ENCODE assay signal across 8 mouse cellular contexts in genomic region chr4:155488232-155489025, GRCm38 (mm10). TPM values are rescaled to one million over a fixed set of nuclear protein-coding genes. Genes with fewer than 3 reads are reported as not detected.
DNase-seq lines count a peak whose midpoint lies in the region; ATAC-seq lines count a peak whose summit lies in the region.

No protein-coding gene starts in this region.

- 59% methylated on average over 8 of the region's 8 CpGs for WGBS in heart, embryonic 11.5 days (ENCODE audit: insufficient replicate concordance)
- 61% methylated on average over 8 of the region's 8 CpGs for WGBS in kidney, embryonic 14.5 days

- no peaks in the 10 kb centered on the region for H3K27me3 ChIP-seq in heart, embryonic 11.5 days (ENCODE audit: control insufficient read depth, insufficient read depth, low read length)
- H3K27me3 ChIP-seq in kidney, embryonic 14.5 days (ENCODE audit: control insufficient read depth, insufficient read depth, low read length) = no peaks in the 10 kb centered on the region

- H3K36me3 ChIP-seq in heart, embryonic 11.5 days (ENCODE audit: control insufficient read depth, insufficient read depth, low read length) = no peaks in the 10 kb centered on the region
- H3K36me3 ChIP-seq in kidney, embryonic 14.5 days (ENCODE audit: control insufficient read depth, insufficient read depth, low read length) = no peaks in the 10 kb centered on the region

- peak overlapping the region; percentile 30; the same call in 1 of the 2 replicates for H3K9ac ChIP-seq in heart, embryonic 11.5 days (ENCODE audit: low read depth, low read length)
- peak overlapping the region; percentile 9; the same call in 1 of the 2 replicates for H3K9ac ChIP-seq in kidney, embryonic 14.5 days (ENCODE audit: low read depth, low read length)

- ATAC-seq in heart, embryonic 11.5 days (replicated peaks; ENCODE audit: insufficient number of reproducible peaks, low FRiP score, low TSS enrichment) = peak; percentile 69
- peak; percentile 29 for ATAC-seq in kidney, embryonic 14.5 days (ENCODE audit: low FRiP score, low TSS enrichment)

- peak; percentile 62 for DNase-seq in ovary, adult 18-20 months (ENCODE audit: low spot score)
- no peak for DNase-seq in ovary, postnatal 10 days (ENCODE audit: low spot score)
- peak; percentile 57 for DNase-seq in c-Kit-positive CD71-positive TER-119-positive erythroid progenitor cells, embryonic 14.5 days (ENCODE audit: low spot score)
- DNase-seq in lung, postnatal 10 days = peak; percentile 94
- DNase-seq in spleen, postnatal 10 days (ENCODE audit: low spot score in 2 of 2) = peak; percentile 37 to 60
- DNase-seq in layer of hippocampus, postnatal 10 days (ENCODE audit: low spot score in 2 of 2) = no peak

- no peak overlapping the region for H3K4me3 ChIP-seq in heart, embryonic 11.5 days (ENCODE audit: low read depth, low read length)
- no peak overlapping the region for H3K4me3 ChIP-seq in kidney, embryonic 14.5 days (ENCODE audit: low read length)

- H3K9me3 ChIP-seq in heart, embryonic 11.5 days (replicated peaks; ENCODE audit: control insufficient read depth, low read length) = no peaks in the 10 kb centered on the region
- no peaks in the 10 kb centered on the region for H3K9me3 ChIP-seq in kidney, embryonic 14.5 days (ENCODE audit: control insufficient read depth, low read length)

- peak overlapping the region; percentile 78 for H3K27ac ChIP-seq in heart, embryonic 11.5 days (ENCODE audit: low read depth, low read length)
- peak overlapping the region; percentile 72 for H3K27ac ChIP-seq in kidney, embryonic 14.5 days (ENCODE audit: low read depth, low read length)

- H3K4me1 ChIP-seq in heart, embryonic 11.5 days (ENCODE audit: control insufficient read depth, insufficient read depth, low read length) = peaks cover 37% of the 10 kb centered on the region
- H3K4me1 ChIP-seq in kidney, embryonic 14.5 days (ENCODE audit: control insufficient read depth, insufficient read depth, low read length) = peaks cover 24% of the 10 kb centered on the region

- 0 out of 2 replicates have a peak overlapping the region, but pooled peaks have one; percentile 14 for H3K4me2 ChIP-seq in heart, embryonic 11.5 days
- peak overlapping the region; percentile 10; the same call in 1 of the 2 replicates for H3K4me2 ChIP-seq in kidney, embryonic 14.5 days (replicated peaks; ENCODE audit: low read depth, low read length)

RNA-seq across cellular contexts. Expression of gene Gnb1, which starts 2.7 kb away (rescaled TPM):
- 410 and 416 TPM in 2 replicates for polyA plus RNA-seq in heart, embryonic 11.5 days (2014; fragmentation: Nextera tagmentation; extraction: Ambion mirVana)
- 493 and 553 TPM in 2 replicates for polyA plus RNA-seq in kidney, embryonic 14.5 days (2014; fragmentation: Nextera tagmentation; extraction: Ambion mirVana)
- total RNA-seq in layer of hippocampus, postnatal 10 days (2021) = 1,000 to 10,000 TPM; 1,004 to 1,032 TPM

RNA-seq across cellular contexts. Expression of gene Tmem52, which starts 19.5 kb away (rescaled TPM):
- polyA plus RNA-seq in heart, embryonic 11.5 days (2014; fragmentation: Nextera tagmentation; extraction: Ambion mirVana) = not detected in 2 replicates
- 0.44 and 0.57 TPM in 2 replicates for polyA plus RNA-seq in kidney, embryonic 14.5 days (2014; fragmentation: Nextera tagmentation; extraction: Ambion mirVana)
- 1 to 10 TPM; 2.0 to 3.5 TPM for total RNA-seq in layer of hippocampus, postnatal 10 days (2021)

Comparison
In these comparisons a context has a peak if more than half of its experiments do, and no peak if none do; other contexts are left out.
1. DNase-seq: peak in ovary, adult 18-20 months (single experiment), c-Kit-positive CD71-positive TER-119-positive erythroid progenitor cells, embryonic 14.5 days (single experiment), lung, postnatal 10 days (single experiment) and spleen, postnatal 10 days (2 of 2); none in ovary, postnatal 10 days (single experiment) and layer of hippocampus, postnatal 10 days (0 of 2).